Mouse (Mus musculus): ENCODE measurements around the gene Ssr4. TPM values are rescaled to one million over a fixed set of nuclear protein-coding genes. Genes with fewer than 3 reads are reported as not detected.

The Ssr4 gene
- total and polyA plus RNA-seq, 2 experiments from 2014 or later: 107 to 167 TPM

- Histone ChIP-seq H3K27ac (ENCODE audit: low read depth, low read length) (no peak overlapping the region), H3K4me1 (ENCODE audit: insufficient read depth) (no peaks in the 10 kb centered on the region), H3K27me3 (ENCODE audit: insufficient read depth, low read length) (no peaks in the 10 kb centered on the region), H3K4me2 (ENCODE audit: low read depth) (no peak overlapping the region), H3K36me3 (ENCODE audit: insufficient read depth) (no peaks in the 10 kb centered on the region), H3K4me3 (ENCODE audit: low read depth, low read length) (no peak overlapping the region), H3K9ac (no peak overlapping the region), H3K9me3 (ENCODE audit: low read length) (no peaks in the 10 kb centered on the region)
- DNase-seq: no peak
- TF ChIP-seq CTCF (IDR thresholded peaks at IDR 0.05; ENCODE audit: low read depth): no peak
- 88% methylated on average over 1 of the region's 1 CpGs for WGBS
- ATAC-seq: no peak
These were observed 48.9 kb downstream of the Ssr4 start for GRCm38 (mm10) chrX:73835731-73836130.

- Histone ChIP-seq H3K4me1 (ENCODE audit: insufficient read depth) (no peaks in the 10 kb centered on the region), H3K4me2 (ENCODE audit: low read depth) (no peak overlapping the region), H3K36me3 (ENCODE audit: insufficient read depth) (no peaks in the 10 kb centered on the region), H3K9me3 (ENCODE audit: low read length) (no peaks in the 10 kb centered on the region), H3K27ac (ENCODE audit: low read depth, low read length) (no peak overlapping the region), H3K4me3 (ENCODE audit: low read depth, low read length) (no peak overlapping the region), H3K27me3 (ENCODE audit: insufficient read depth, low read length) (no peaks in the 10 kb centered on the region), H3K9ac (no peak overlapping the region)
- no peak for TF ChIP-seq CTCF (IDR thresholded peaks at IDR 0.05; ENCODE audit: low read depth)
- ATAC-seq (no peak), DNase-seq (no peak)
- 86% methylated on average over 3 of the region's 3 CpGs for WGBS
These were observed 49.9 kb downstream of the Ssr4 start for GRCm38 (mm10) chrX:73836691-73837090.

Other genes with a start within 250 kb of the Ssr4 start
- gene Dusp9, start 147.6 kb upstream of the Ssr4 start, total RNA-seq (2014; rRNA removed): 0.19 and 0.92 TPM in 2 replicates
- 0.23 and 0.28 TPM in 2 replicates for gene Dusp9, start 147.6 kb upstream of the Ssr4 start, polyA plus RNA-seq (2015; fragmentation: Nextera tagmentation; extraction: Ambion mirVana)
- 104 and 117 TPM in 2 replicates for gene Pnck, start 126.9 kb upstream of the Ssr4 start, total RNA-seq (2014; rRNA removed)
- 136 and 145 TPM in 2 replicates for gene Pnck, start 126.9 kb upstream of the Ssr4 start, polyA plus RNA-seq (2015; fragmentation: Nextera tagmentation; extraction: Ambion mirVana)
- 39.5 and 45.4 TPM in 2 replicates for gene Slc6a8, start 113.9 kb upstream of the Ssr4 start, total RNA-seq (2014; rRNA removed)
- gene Slc6a8, start 113.9 kb upstream of the Ssr4 start, polyA plus RNA-seq (2015; fragmentation: Nextera tagmentation; extraction: Ambion mirVana): 3.9 and 5.8 TPM in 2 replicates
- gene Bcap31, start 70.9 kb upstream of the Ssr4 start, total RNA-seq (2014; rRNA removed): 41.9 and 45.4 TPM in 2 replicates
- 113 and 121 TPM in 2 replicates for gene Bcap31, start 70.9 kb upstream of the Ssr4 start, polyA plus RNA-seq (2015; fragmentation: Nextera tagmentation; extraction: Ambion mirVana)
- 11.7 and 13.8 TPM in 2 replicates for gene Abcd1, start 70.4 kb upstream of the Ssr4 start, total RNA-seq (2014; rRNA removed)
- gene Abcd1, start 70.4 kb upstream of the Ssr4 start, polyA plus RNA-seq (2015; fragmentation: Nextera tagmentation; extraction: Ambion mirVana): 6.7 and 7.6 TPM in 2 replicates
- 0.62 and 1.6 TPM in 2 replicates for gene Plxnb3, start 29.9 kb upstream of the Ssr4 start, total RNA-seq (2014; rRNA removed)
- gene Plxnb3, start 29.9 kb upstream of the Ssr4 start, polyA plus RNA-seq (2015; fragmentation: Nextera tagmentation; extraction: Ambion mirVana): 0.29 and 0.45 TPM in 2 replicates
- 0.14 and 0.62 TPM in 2 replicates for gene Srpk3, start 12.6 kb upstream of the Ssr4 start, total RNA-seq (2014; rRNA removed)
- gene Srpk3, start 12.6 kb upstream of the Ssr4 start, polyA plus RNA-seq (2015; fragmentation: Nextera tagmentation; extraction: Ambion mirVana): 0.91 and 0.99 TPM in 2 replicates
- 177 and 186 TPM in 2 replicates for gene Idh3g, start 131 bp upstream of the Ssr4 start, total RNA-seq (2014; rRNA removed)
- gene Idh3g, start 131 bp upstream of the Ssr4 start, polyA plus RNA-seq (2015; fragmentation: Nextera tagmentation; extraction: Ambion mirVana): 208 and 213 TPM in 2 replicates
- gene Pdzd4, start 37.9 kb downstream of the Ssr4 start, total RNA-seq (2014; rRNA removed): 239 and 252 TPM in 2 replicates
- 3.4 and 4.0 TPM in 2 replicates for gene Pdzd4, start 37.9 kb downstream of the Ssr4 start, polyA plus RNA-seq (2015; fragmentation: Nextera tagmentation; extraction: Ambion mirVana)
- gene Avpr2, start 105.1 kb downstream of the Ssr4 start, total RNA-seq (2014; rRNA removed): not detected in 2 replicates
- not detected in 2 replicates for gene Avpr2, start 105.1 kb downstream of the Ssr4 start, polyA plus RNA-seq (2015; fragmentation: Nextera tagmentation; extraction: Ambion mirVana)
- 225 and 256 TPM in 2 replicates for gene L1cam, start 109.1 kb downstream of the Ssr4 start, total RNA-seq (2014; rRNA removed)
- gene L1cam, start 109.1 kb downstream of the Ssr4 start, polyA plus RNA-seq (2015; fragmentation: Nextera tagmentation; extraction: Ambion mirVana): 75.9 and 100 TPM in 2 replicates
- gene Arhgap4, start 134.8 kb downstream of the Ssr4 start, total RNA-seq (2014; rRNA removed): 2.0 and 4.8 TPM in 2 replicates
- gene Arhgap4, start 134.8 kb downstream of the Ssr4 start, polyA plus RNA-seq (2015; fragmentation: Nextera tagmentation; extraction: Ambion mirVana): 1.1 and 1.6 TPM in 2 replicates
- 68.9 and 71.2 TPM in 2 replicates for gene Naa10, start 134.9 kb downstream of the Ssr4 start, total RNA-seq (2014; rRNA removed)
- gene Naa10, start 134.9 kb downstream of the Ssr4 start, polyA plus RNA-seq (2015; fragmentation: Nextera tagmentation; extraction: Ambion mirVana): 92.1 and 100 TPM in 2 replicates
- 4.9 and 13.1 TPM in 2 replicates for gene Renbp, start 143.8 kb downstream of the Ssr4 start, total RNA-seq (2014; rRNA removed)
- 11.7 and 12.4 TPM in 2 replicates for gene Renbp, start 143.8 kb downstream of the Ssr4 start, polyA plus RNA-seq (2015; fragmentation: Nextera tagmentation; extraction: Ambion mirVana)
- 69.7 and 102 TPM in 2 replicates for gene Hcfc1, start 179.3 kb downstream of the Ssr4 start, total RNA-seq (2014; rRNA removed)
- gene Hcfc1, start 179.3 kb downstream of the Ssr4 start, polyA plus RNA-seq (2015; fragmentation: Nextera tagmentation; extraction: Ambion mirVana): 23.1 and 30.8 TPM in 2 replicates
- 41.9 and 63.7 TPM in 2 replicates for gene Irak1, start 236.9 kb downstream of the Ssr4 start, total RNA-seq (2014; rRNA removed)
- gene Irak1, start 236.9 kb downstream of the Ssr4 start, polyA plus RNA-seq (2015; fragmentation: Nextera tagmentation; extraction: Ambion mirVana): 21.0 and 28.0 TPM in 2 replicates

Data from forebrain, postnatal 0 days (tissue).